Mouse (Mus musculus): ENCODE measurements around the gene Grk5. TPM values are rescaled to one million over a fixed set of nuclear protein-coding genes. Genes with fewer than 3 reads are reported as not detected.

Gene Grk5
- polyA plus RNA-seq, 1 experiment from 2014 or later, result 3.3 TPM

GRCm38 (mm10) chr19:60959706-60960230 lies 70.2 kb downstream of the Grk5 start:
- Histone ChIP-seq H3K9ac (replicated peaks; ENCODE audit: low read depth, low read length) (no peak overlapping the region), H3K4me3 (ENCODE audit: low read depth, low read length) (no peak overlapping the region), H3K4me2 (ENCODE audit: low read depth, low read length) (no peak overlapping the region), H3K27me3 (ENCODE audit: control insufficient read depth, insufficient read depth, low read length) (no peaks in the 10 kb centered on the region), H3K36me3 (ENCODE audit: control insufficient read depth, insufficient read depth, low read length) (no peaks in the 10 kb centered on the region), H3K9me3 (ENCODE audit: control insufficient read depth, low read length) (no peaks in the 10 kb centered on the region), H3K4me1 (ENCODE audit: control insufficient read depth, insufficient read depth, low read length) (no peaks in the 10 kb centered on the region), H3K27ac (ENCODE audit: low read depth, low read length) (no peak overlapping the region)
- no peak for ATAC-seq (ENCODE audit: low read depth)
- 69% methylated on average over 1 of the region's 1 CpGs for WGBS

- WGBS, result 92% methylated on average over 7 of the region's 7 CpGs
- no peak overlapping the region for H3K9ac ChIP-seq (replicated peaks; ENCODE audit: low read depth, low read length)
- no peak for ATAC-seq (ENCODE audit: low read depth)
- H3K36me3 ChIP-seq (ENCODE audit: control insufficient read depth, insufficient read depth, low read length), result no peaks in the 10 kb centered on the region
- H3K4me3 ChIP-seq (ENCODE audit: low read depth, low read length), result no peak overlapping the region
- no peaks in the 10 kb centered on the region for H3K9me3 ChIP-seq (ENCODE audit: control insufficient read depth, low read length)
- no peak overlapping the region for H3K27ac ChIP-seq (ENCODE audit: low read depth, low read length)
- H3K4me2 ChIP-seq (ENCODE audit: low read depth, low read length), result no peak overlapping the region
- H3K4me1 ChIP-seq (ENCODE audit: control insufficient read depth, insufficient read depth, low read length), result no peaks in the 10 kb centered on the region
- no peaks in the 10 kb centered on the region for H3K27me3 ChIP-seq (ENCODE audit: control insufficient read depth, insufficient read depth, low read length)
Observed at GRCm38 (mm10) chr19:60962358-60963061, 73.0 kb downstream of the Grk5 start.

- Histone ChIP-seq H3K4me1 (ENCODE audit: control insufficient read depth, insufficient read depth, low read length) (no peaks in the 10 kb centered on the region), H3K4me3 (ENCODE audit: low read depth, low read length) (no peak overlapping the region), H3K4me2 (ENCODE audit: low read depth, low read length) (no peak overlapping the region), H3K27ac (ENCODE audit: low read depth, low read length) (no peak overlapping the region), H3K36me3 (ENCODE audit: control insufficient read depth, insufficient read depth, low read length) (no peaks in the 10 kb centered on the region), H3K9ac (replicated peaks; ENCODE audit: low read depth, low read length) (no peak overlapping the region), H3K9me3 (ENCODE audit: control insufficient read depth, low read length) (no peaks in the 10 kb centered on the region), H3K27me3 (ENCODE audit: control insufficient read depth, insufficient read depth, low read length) (no peaks in the 10 kb centered on the region)
- WGBS, result 88% methylated on average over 1 of the region's 1 CpGs
- no peak for ATAC-seq (ENCODE audit: low read depth)
Observed at GRCm38 (mm10) chr19:60967909-60968308, 78.4 kb downstream of the Grk5 start.

- Histone ChIP-seq H3K4me1 (ENCODE audit: control insufficient read depth, insufficient read depth, low read length) (no peaks in the 10 kb centered on the region), H3K9me3 (ENCODE audit: control insufficient read depth, low read length) (no peaks in the 10 kb centered on the region), H3K36me3 (ENCODE audit: control insufficient read depth, insufficient read depth, low read length) (no peaks in the 10 kb centered on the region), H3K27me3 (ENCODE audit: control insufficient read depth, insufficient read depth, low read length) (no peaks in the 10 kb centered on the region), H3K9ac (replicated peaks; ENCODE audit: low read depth, low read length) (no peak overlapping the region), H3K4me3 (ENCODE audit: low read depth, low read length) (no peak overlapping the region), H3K27ac (ENCODE audit: low read depth, low read length) (no peak overlapping the region), H3K4me2 (ENCODE audit: low read depth, low read length) (no peak overlapping the region)
- no peak for ATAC-seq (ENCODE audit: low read depth)
- 87% methylated on average over 3 of the region's 3 CpGs for WGBS
Observed at GRCm38 (mm10) chr19:60970406-60970805, 80.9 kb downstream of the Grk5 start.

- Histone ChIP-seq H3K9me3 (ENCODE audit: control insufficient read depth, low read length) (no peaks in the 10 kb centered on the region), H3K4me3 (ENCODE audit: low read depth, low read length) (no peak overlapping the region), H3K4me2 (ENCODE audit: low read depth, low read length) (no peak overlapping the region), H3K4me1 (ENCODE audit: control insufficient read depth, insufficient read depth, low read length) (no peaks in the 10 kb centered on the region), H3K36me3 (ENCODE audit: control insufficient read depth, insufficient read depth, low read length) (no peaks in the 10 kb centered on the region), H3K27ac (ENCODE audit: low read depth, low read length) (no peak overlapping the region), H3K9ac (replicated peaks; ENCODE audit: low read depth, low read length) (no peak overlapping the region), H3K27me3 (ENCODE audit: control insufficient read depth, insufficient read depth, low read length) (no peaks in the 10 kb centered on the region)
- 100% methylated on average over 1 of the region's 1 CpGs for WGBS
- no peak for ATAC-seq (ENCODE audit: low read depth)
Observed at GRCm38 (mm10) chr19:60971598-60971997, 82.0 kb downstream of the Grk5 start.

- H3K4me1 ChIP-seq (ENCODE audit: control insufficient read depth, insufficient read depth, low read length), result no peaks in the 10 kb centered on the region
- H3K4me3 ChIP-seq (ENCODE audit: low read depth, low read length), result no peak overlapping the region
- H3K27ac ChIP-seq (ENCODE audit: low read depth, low read length), result no peak overlapping the region
- H3K36me3 ChIP-seq (ENCODE audit: control insufficient read depth, insufficient read depth, low read length), result no peaks in the 10 kb centered on the region
- no peaks in the 10 kb centered on the region for H3K9me3 ChIP-seq (ENCODE audit: control insufficient read depth, low read length)
- no peak overlapping the region for H3K9ac ChIP-seq (replicated peaks; ENCODE audit: low read depth, low read length)
- H3K27me3 ChIP-seq (ENCODE audit: control insufficient read depth, insufficient read depth, low read length), result no peaks in the 10 kb centered on the region
- no peak overlapping the region for H3K4me2 ChIP-seq (ENCODE audit: low read depth, low read length)
- 80% methylated on average over 1 of the region's 1 CpGs for WGBS
- ATAC-seq (ENCODE audit: low read depth), result no peak
Observed at GRCm38 (mm10) chr19:60972281-60973015, 82.9 kb downstream of the Grk5 start.

- ATAC-seq (ENCODE audit: low read depth), result no peak
- H3K4me3 ChIP-seq (ENCODE audit: low read depth, low read length), result no peak overlapping the region
- 92% methylated on average over 2 of the region's 2 CpGs for WGBS
Observed at GRCm38 (mm10) chr19:60973508-60973907, 84.0 kb downstream of the Grk5 start.

GRCm38 (mm10) chr19:60979581-60979980 lies 90.0 kb downstream of the Grk5 start:
- no peak for ATAC-seq (ENCODE audit: low read depth)
- H3K9ac ChIP-seq (replicated peaks; ENCODE audit: low read depth, low read length), result no peak overlapping the region
- 86% methylated on average over 1 of the region's 1 CpGs for WGBS
- no peak overlapping the region for H3K4me2 ChIP-seq (ENCODE audit: low read depth, low read length)
- no peaks in the 10 kb centered on the region for H3K27me3 ChIP-seq (ENCODE audit: control insufficient read depth, insufficient read depth, low read length)
- H3K4me1 ChIP-seq (ENCODE audit: control insufficient read depth, insufficient read depth, low read length), result no peaks in the 10 kb centered on the region
- H3K27ac ChIP-seq (ENCODE audit: low read depth, low read length), result no peak overlapping the region
- no peak overlapping the region for H3K4me3 ChIP-seq (ENCODE audit: low read depth, low read length)
- H3K36me3 ChIP-seq (ENCODE audit: control insufficient read depth, insufficient read depth, low read length), result no peaks in the 10 kb centered on the region
- no peaks in the 10 kb centered on the region for H3K9me3 ChIP-seq (ENCODE audit: control insufficient read depth, low read length)

More at GRCm38 (mm10) chr19:60973508-60973907, 84.0 kb downstream of the Grk5 start:
- Histone ChIP-seq H3K9me3 (ENCODE audit: control insufficient read depth, low read length) (no peaks in the 10 kb centered on the region), H3K4me2 (ENCODE audit: low read depth, low read length) (no peak overlapping the region), H3K27ac (ENCODE audit: low read depth, low read length) (no peak overlapping the region), H3K36me3 (ENCODE audit: control insufficient read depth, insufficient read depth, low read length) (no peaks in the 10 kb centered on the region), H3K4me1 (ENCODE audit: control insufficient read depth, insufficient read depth, low read length) (no peaks in the 10 kb centered on the region), H3K27me3 (ENCODE audit: control insufficient read depth, insufficient read depth, low read length) (no peaks in the 10 kb centered on the region), H3K9ac (replicated peaks; ENCODE audit: low read depth, low read length) (no peak overlapping the region)

GRCm38 (mm10) chr19:60981391-60981790 lies 91.8 kb downstream of the Grk5 start:
- ATAC-seq (ENCODE audit: low read depth), result no peak
- H3K27ac ChIP-seq (ENCODE audit: low read depth, low read length), result no peak overlapping the region
- 90% methylated on average over 5 of the region's 5 CpGs for WGBS

More at GRCm38 (mm10) chr19:60981391-60981790, 91.8 kb downstream of the Grk5 start:
- Histone ChIP-seq H3K36me3 (ENCODE audit: control insufficient read depth, insufficient read depth, low read length) (no peaks in the 10 kb centered on the region), H3K4me3 (ENCODE audit: low read depth, low read length) (no peak overlapping the region), H3K4me2 (ENCODE audit: low read depth, low read length) (no peak overlapping the region), H3K9me3 (ENCODE audit: control insufficient read depth, low read length) (no peaks in the 10 kb centered on the region), H3K27me3 (ENCODE audit: control insufficient read depth, insufficient read depth, low read length) (no peaks in the 10 kb centered on the region), H3K9ac (replicated peaks; ENCODE audit: low read depth, low read length) (no peak overlapping the region), H3K4me1 (ENCODE audit: control insufficient read depth, insufficient read depth, low read length) (no peaks in the 10 kb centered on the region)

Data from neural tube, embryonic 14.5 days (tissue).